Mouse (Mus musculus): ENCODE data around the gene Akr1c13. TPM values are rescaled to one million over a fixed set of nuclear protein-coding genes. Genes with fewer than 3 reads are reported as not detected.
"Not testable (repeated sequence)": the region's sequence is repeated elsewhere in the genome, so short reads cannot be mapped to it uniquely, and the experiment has no call there.

Akr1c13 gene
- polyA plus RNA-seq (2015; fragmentation: Nextera tagmentation; extraction: Ambion mirVana), result 7.0 and 77.5 TPM in 2 replicates

- no peak within 1 kb of the TSS for H3K27ac ChIP-seq (replicated peaks)
- no peak within 1 kb of the TSS for H3K4me2 ChIP-seq
- ATAC-seq (ENCODE audit: low FRiP score), result no peak
- H3K4me1 ChIP-seq, result no peaks in the 10 kb centered on the region
- no peaks in the 10 kb centered on the region for H3K27me3 ChIP-seq (replicated peaks)
- H3K9ac ChIP-seq (replicated peaks), result no peak within 1 kb of the TSS
- WGBS, result 48% methylated on average over 3 of the region's 3 CpGs
- no peak within 1 kb of the TSS for H3K4me3 ChIP-seq (replicated peaks)
- H3K36me3 ChIP-seq, result no peaks in the 10 kb centered on the region
- no peaks in the 10 kb centered on the region for H3K9me3 ChIP-seq (replicated peaks)
These were observed at the start of gene Akr1c13 for GRCm38 (mm10) chr13:4190904-4191303. Gene Akr1c13, plus strand, starts transcription at chr13:4191150.

- H3K4me2 ChIP-seq, result no peak overlapping the region
- no peak overlapping the region for H3K27ac ChIP-seq (replicated peaks)
- H3K4me3 ChIP-seq (replicated peaks), result no peak overlapping the region
- ATAC-seq (ENCODE audit: low FRiP score), result no peak
- H3K27me3 ChIP-seq (replicated peaks), result no peaks in the 10 kb centered on the region
- no peaks in the 10 kb centered on the region for H3K9me3 ChIP-seq (replicated peaks)
- H3K4me1 ChIP-seq, result no peaks in the 10 kb centered on the region
- H3K36me3 ChIP-seq, result no peaks in the 10 kb centered on the region
- 77% methylated on average over 1 of the region's 1 CpGs for WGBS
- H3K9ac ChIP-seq (replicated peaks), result no peak overlapping the region
These were observed 46.7 kb upstream of the Akr1c13 start for GRCm38 (mm10) chr13:4144261-4144660.

- no peak for ATAC-seq (ENCODE audit: low FRiP score)
- no peaks in the 10 kb centered on the region for H3K4me1 ChIP-seq
- no peaks in the 10 kb centered on the region for H3K36me3 ChIP-seq
- H3K27ac ChIP-seq (replicated peaks), result no peak within 1 kb of the TSS
- H3K27me3 ChIP-seq (replicated peaks), result no peaks in the 10 kb centered on the region
- no peaks in the 10 kb centered on the region for H3K9me3 ChIP-seq (replicated peaks)
- 52% methylated on average over 5 of the region's 5 CpGs for WGBS
- H3K4me2 ChIP-seq, result no peak within 1 kb of the TSS
- no peak within 1 kb of the TSS for H3K9ac ChIP-seq (replicated peaks)
- no peak within 1 kb of the TSS for H3K4me3 ChIP-seq (replicated peaks)
These were observed 40.4 kb upstream of the Akr1c13 start, which contains the start of gene Akr1c18 for GRCm38 (mm10) chr13:4150518-4150917. Gene Akr1c18, minus strand, starts transcription at chr13:4150654.

- no peak for ATAC-seq (ENCODE audit: low FRiP score)
These were observed 38.0 kb upstream of the Akr1c13 start for GRCm38 (mm10) chr13:4152908-4153307.

GRCm38 (mm10) chr13:4153593-4153992 is 37.4 kb upstream of the Akr1c13 start:
- H3K27me3 ChIP-seq (replicated peaks), result no peaks in the 10 kb centered on the region
- no peak overlapping the region for H3K9ac ChIP-seq (replicated peaks)
- no peak overlapping the region for H3K4me3 ChIP-seq (replicated peaks)
- no peaks in the 10 kb centered on the region for H3K36me3 ChIP-seq
- H3K9me3 ChIP-seq (replicated peaks), result no peaks in the 10 kb centered on the region
- H3K4me2 ChIP-seq, result no peak overlapping the region
- ATAC-seq (ENCODE audit: low FRiP score), result no peak
- no peak overlapping the region for H3K27ac ChIP-seq (replicated peaks)
- 82% methylated on average over 3 of the region's 3 CpGs for WGBS
- H3K4me1 ChIP-seq, result no peaks in the 10 kb centered on the region

More at GRCm38 (mm10) chr13:4152908-4153307, 38.0 kb upstream of the Akr1c13 start:
- Histone ChIP-seq H3K4me2 (no peak overlapping the region), H3K36me3 (no peaks in the 10 kb centered on the region), H3K4me1 (no peaks in the 10 kb centered on the region), H3K9ac (replicated peaks) (no peak overlapping the region), H3K9me3 (replicated peaks) (no peaks in the 10 kb centered on the region), H3K4me3 (replicated peaks) (no peak overlapping the region), H3K27ac (replicated peaks) (no peak overlapping the region), H3K27me3 (replicated peaks) (no peaks in the 10 kb centered on the region)
- WGBS, result 74% methylated on average over 2 of the region's 2 CpGs

- Histone ChIP-seq H3K4me2 (no peak overlapping the region), H3K4me1 (no peaks in the 10 kb centered on the region), H3K27me3 (replicated peaks) (no peaks in the 10 kb centered on the region), H3K9me3 (replicated peaks) (no peaks in the 10 kb centered on the region), H3K27ac (replicated peaks) (no peak overlapping the region), H3K36me3 (no peaks in the 10 kb centered on the region), H3K4me3 (replicated peaks) (no peak overlapping the region), H3K9ac (replicated peaks) (no peak overlapping the region)
- 58% methylated on average over 2 of the region's 2 CpGs for WGBS
- ATAC-seq (ENCODE audit: low FRiP score), result no peak
These were observed 35.7 kb upstream of the Akr1c13 start for GRCm38 (mm10) chr13:4155286-4155685.

GRCm38 (mm10) chr13:4168006-4168405 is 22.9 kb upstream of the Akr1c13 start:
- whole genome bisulfite sequencing, result 58% methylated on average over 1 of the region's 1 CpGs
- no peak overlapping the region for H3K27ac ChIP-seq (replicated peaks)
- ATAC-seq (ENCODE audit: low FRiP score), result no peak

GRCm38 (mm10) chr13:4172978-4173377 is 18.0 kb upstream of the Akr1c13 start:
- ATAC-seq (ENCODE audit: low FRiP score), result no peak
- Histone ChIP-seq H3K36me3 (no peaks in the 10 kb centered on the region), H3K4me2 (no peak overlapping the region), H3K4me1 (no peaks in the 10 kb centered on the region), H3K9me3 (replicated peaks) (no peaks in the 10 kb centered on the region), H3K9ac (replicated peaks) (no peak overlapping the region), H3K27me3 (replicated peaks) (no peaks in the 10 kb centered on the region), H3K27ac (replicated peaks) (no peak overlapping the region), H3K4me3 (replicated peaks) (no peak overlapping the region)
- 77% methylated on average over 2 of the region's 2 CpGs for WGBS

More at GRCm38 (mm10) chr13:4168006-4168405, 22.9 kb upstream of the Akr1c13 start:
- Histone ChIP-seq H3K9me3 (replicated peaks) (no peaks in the 10 kb centered on the region), H3K36me3 (no peaks in the 10 kb centered on the region), H3K9ac (replicated peaks) (no peak overlapping the region), H3K4me1 (no peaks in the 10 kb centered on the region), H3K4me3 (replicated peaks) (no peak overlapping the region), H3K27me3 (replicated peaks) (no peaks in the 10 kb centered on the region), H3K4me2 (no peak overlapping the region)

- not testable (repeated sequence) for ATAC-seq (ENCODE audit: low FRiP score); H3K27ac ChIP-seq (replicated peaks)
These were observed 9.6 kb upstream of the Akr1c13 start for GRCm38 (mm10) chr13:4181321-4181720.

GRCm38 (mm10) chr13:4183116-4183515 is 7.8 kb upstream of the Akr1c13 start:
- no peak overlapping the region for H3K9ac ChIP-seq (replicated peaks)
- no peak overlapping the region for H3K4me3 ChIP-seq (replicated peaks)
- no peaks in the 10 kb centered on the region for H3K9me3 ChIP-seq (replicated peaks)
- no peak for ATAC-seq (ENCODE audit: low FRiP score)
- 59% methylated on average over 9 of the region's 9 CpGs for WGBS
- no peak overlapping the region for H3K4me2 ChIP-seq
- H3K36me3 ChIP-seq, result no peaks in the 10 kb centered on the region
- no peaks in the 10 kb centered on the region for H3K27me3 ChIP-seq (replicated peaks)
- H3K27ac ChIP-seq (replicated peaks), result no peak overlapping the region
- H3K4me1 ChIP-seq, result no peaks in the 10 kb centered on the region

More at GRCm38 (mm10) chr13:4181321-4181720, 9.6 kb upstream of the Akr1c13 start:
- not testable (repeated sequence) for H3K9ac ChIP-seq (replicated peaks); H3K27me3 ChIP-seq (replicated peaks); H3K4me1 ChIP-seq; H3K4me2 ChIP-seq; H3K36me3 ChIP-seq; H3K4me3 ChIP-seq (replicated peaks); H3K9me3 ChIP-seq (replicated peaks)
- WGBS, result 87% methylated on average over 4 of the region's 4 CpGs

GRCm38 (mm10) chr13:4186641-4187411 is 4.1 kb upstream of the Akr1c13 start:
- H3K4me1 ChIP-seq; H3K9me3 ChIP-seq (replicated peaks); H3K27me3 ChIP-seq (replicated peaks); H3K4me2 ChIP-seq; H3K27ac ChIP-seq (replicated peaks); H3K36me3 ChIP-seq; H3K9ac ChIP-seq (replicated peaks); ATAC-seq (ENCODE audit: low FRiP score); H3K4me3 ChIP-seq (replicated peaks): not testable (repeated sequence)
- WGBS, result 85% methylated on average over 7 of the region's 7 CpGs

GRCm38 (mm10) chr13:4188174-4188573 is 2.8 kb upstream of the Akr1c13 start:
- H3K27me3 ChIP-seq (replicated peaks), result no peaks in the 10 kb centered on the region
- 88% methylated on average over 2 of the region's 2 CpGs for WGBS
- H3K9me3 ChIP-seq (replicated peaks), result no peaks in the 10 kb centered on the region
- H3K36me3 ChIP-seq, result no peaks in the 10 kb centered on the region
- H3K4me2 ChIP-seq, result no peak overlapping the region
- H3K4me3 ChIP-seq (replicated peaks), result no peak overlapping the region
- H3K4me1 ChIP-seq, result no peaks in the 10 kb centered on the region
- no peak overlapping the region for H3K9ac ChIP-seq (replicated peaks)
- ATAC-seq (ENCODE audit: low FRiP score), result no peak
- no peak overlapping the region for H3K27ac ChIP-seq (replicated peaks)

Measured in neural tube, embryonic 15.5 days (tissue).